Mouse (Mus musculus) neutrophil, adult 65 days (primary cell): ENCODE data around the gene Tubb4b. TPM values are rescaled to one million over a fixed set of nuclear protein-coding genes. Genes with fewer than 3 reads are reported as not detected.

Experiments
- total RNA-seq: library from RNA; stranded (reverse); gene quantifications from 2 replicates; pipeline ENCODE4 v1.2.4, GENCODE M21; 2023

Gene Tubb4b
- total RNA-seq, result 227 and 252 TPM in 2 replicates

DNA sequence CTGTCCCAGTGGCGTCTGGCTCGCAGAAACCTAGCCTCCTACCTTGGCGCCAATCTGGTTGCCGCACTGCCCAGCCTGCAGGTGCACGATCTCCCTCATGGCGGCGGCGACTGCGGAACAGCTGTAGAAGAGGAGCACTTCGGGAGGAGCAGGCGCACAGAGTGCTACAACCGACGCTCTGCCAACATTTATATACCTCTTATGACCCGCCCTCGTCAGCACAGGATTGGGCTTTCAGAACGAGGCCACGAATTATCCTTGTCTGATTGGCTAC is at the start of gene Tubb4b:
Gene Tubb4b, minus strand, starts transcription at position 211 of the 274 bp plus-strand sequence.

DNA sequence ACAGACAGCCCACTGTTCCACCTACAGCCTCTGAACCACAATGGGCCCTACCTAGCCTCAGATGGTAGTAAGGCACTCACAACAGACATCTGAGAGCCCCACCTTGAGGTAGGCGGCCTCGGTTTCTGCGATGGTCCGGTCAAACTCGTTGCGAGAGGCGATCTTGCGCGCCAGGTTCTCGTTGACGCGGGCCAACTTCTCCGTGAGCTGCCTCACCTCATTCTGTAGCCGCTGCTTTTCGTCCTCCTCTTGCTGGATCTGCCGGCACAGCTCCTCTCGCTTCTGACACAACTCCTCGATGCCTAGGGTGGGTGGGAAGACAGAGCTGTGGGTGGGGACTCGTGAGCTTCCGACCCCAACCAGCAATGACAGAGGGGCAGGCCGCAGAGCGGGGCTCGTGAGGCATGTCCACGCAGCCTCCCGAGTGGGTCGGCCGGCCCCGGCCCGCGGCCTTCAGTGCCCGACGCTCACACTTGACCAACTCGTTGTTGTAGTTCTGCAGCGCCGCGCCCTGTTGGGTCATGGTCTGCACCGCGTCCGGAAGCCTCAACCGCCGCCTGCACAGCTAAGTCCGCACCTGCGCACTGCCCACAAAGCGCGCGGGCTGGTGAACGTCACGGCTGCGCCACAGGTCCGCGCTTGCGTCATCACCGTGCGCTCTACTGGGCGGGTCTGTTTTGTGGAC is 47.5 kb upstream of the Tubb4b start, which contains the start of the genes Ssna1 and Anapc2:
Gene Ssna1, minus strand, starts transcription at position 612 of the 685 bp plus-strand sequence.
Gene Anapc2, plus strand, starts transcription at position 652 of the 685 bp plus-strand sequence.

DNA sequence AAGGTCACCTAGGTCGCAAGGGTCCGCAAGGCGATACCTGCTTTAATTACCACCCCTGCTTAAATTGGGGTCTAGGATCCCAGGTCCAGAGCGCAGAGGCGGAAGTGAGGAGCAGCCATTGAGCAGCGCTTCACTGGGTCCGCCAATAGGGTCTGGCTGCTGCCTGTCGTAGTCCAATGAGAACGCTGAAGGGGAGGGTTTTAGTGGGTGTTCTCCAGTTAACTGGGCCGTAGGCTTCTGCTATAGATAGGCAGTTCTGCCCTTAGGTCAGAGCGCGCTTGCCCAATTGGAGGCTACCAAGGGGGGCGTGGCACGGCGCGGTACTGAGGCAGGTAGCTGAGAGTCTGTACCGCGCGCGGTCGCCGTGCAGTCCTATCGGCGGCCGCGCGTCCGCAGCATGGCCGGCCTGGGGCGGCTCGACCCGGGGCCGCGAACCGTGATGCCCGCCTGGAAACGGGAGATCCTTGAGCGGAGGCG is 37.8 kb upstream of the Tubb4b start, which contains the start of gene Tprn:
Gene Tprn, plus strand, starts transcription at position 328 of the 477 bp plus-strand sequence.

GRCm38 (mm10) chr2:25255284-25255779 is 30.8 kb upstream of the Tubb4b start, which contains the start of gene Tmem203:
Gene Tmem203, plus strand, starts transcription at chr2:25255439.

DNA sequence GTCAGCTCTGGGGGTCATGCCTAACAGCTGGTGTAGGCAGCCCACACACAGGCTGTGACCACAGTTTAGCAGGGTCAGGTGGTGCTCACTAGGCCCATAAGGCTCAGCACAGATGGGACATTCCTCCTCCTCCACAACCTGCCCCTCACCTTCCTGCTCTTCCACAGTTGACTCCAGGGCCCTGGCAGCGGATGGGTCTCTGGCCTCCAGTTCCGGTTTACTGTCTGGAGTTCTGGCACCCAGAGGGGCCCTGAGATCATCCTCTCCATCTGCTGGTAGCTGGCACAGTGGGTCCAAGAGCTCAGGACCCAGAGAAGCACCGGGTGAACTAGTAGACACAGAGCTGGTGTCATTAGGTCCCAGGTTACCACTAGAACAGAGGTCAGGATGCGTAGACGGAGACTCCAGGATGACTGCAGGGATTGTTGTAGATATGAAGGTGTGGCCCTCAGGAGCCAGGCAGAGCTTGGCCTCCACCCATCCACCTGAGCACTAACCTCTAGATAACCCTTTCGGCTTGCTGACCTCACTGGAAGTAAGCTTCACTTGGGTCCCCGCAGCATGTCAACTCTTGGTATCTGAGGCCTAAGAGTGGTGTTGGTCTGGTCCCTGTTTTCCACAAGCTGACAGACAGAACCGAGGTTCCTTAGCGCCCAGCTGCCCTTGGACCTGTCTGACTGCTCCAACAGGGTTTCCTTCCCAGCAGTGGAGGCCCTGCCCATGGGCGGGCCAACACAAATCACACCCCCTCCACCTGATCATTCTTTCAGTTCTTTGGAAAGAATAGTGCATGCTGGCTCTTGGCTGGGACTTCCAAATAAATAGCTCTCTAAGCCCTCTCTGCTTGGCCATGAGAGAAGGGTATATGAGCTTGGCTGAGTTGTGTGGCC is 21.9 kb upstream of the Tubb4b start, which contains the start of gene AL732309.1:
Gene AL732309.1, minus strand, starts transcription at position 681 of the 890 bp plus-strand sequence.

DNA sequence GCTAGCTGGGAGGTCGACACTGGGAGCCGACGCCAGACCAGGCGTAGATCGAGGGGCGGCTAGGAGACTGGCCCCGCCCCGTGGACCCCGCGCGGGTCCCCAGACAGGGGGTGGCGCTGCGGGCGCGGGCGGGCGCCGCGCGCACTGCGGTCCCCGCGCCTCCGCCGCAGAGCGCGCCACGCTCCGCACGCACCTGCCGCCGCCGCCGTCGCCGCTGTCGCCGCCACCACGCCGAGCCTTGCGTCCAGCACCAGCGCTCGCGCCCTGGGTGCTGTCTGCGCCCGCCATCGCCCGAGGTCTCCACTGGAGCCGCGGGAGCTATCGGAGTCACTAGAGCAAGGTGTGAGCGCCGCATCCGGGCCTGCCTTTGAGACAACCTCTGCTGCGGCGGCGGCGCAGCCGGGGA is 17.6 kb upstream of the Tubb4b start, which contains the start of the genes Rnf208 and Cysrt1:
Gene Rnf208, plus strand, starts transcription at position 155 of the 406 bp plus-strand sequence.
Gene Cysrt1, minus strand, starts transcription at position 352 of the 406 bp plus-strand sequence.

GRCm38 (mm10) chr2:25236614-25237013 is 12.1 kb upstream of the Tubb4b start, which contains the start of gene Rnf224:
Gene Rnf224, minus strand, starts transcription at chr2:25236787.

GRCm38 (mm10) chr2:25234050-25234449 is 9.5 kb upstream of the Tubb4b start, which contains the start of gene Slc34a3:
Gene Slc34a3, minus strand, starts transcription at chr2:25234364.

GRCm38 (mm10) chr2:25218445-25218844 is 6.1 kb downstream of the Tubb4b start, which contains the start of gene Fam166a:
Gene Fam166a, plus strand, starts transcription at chr2:25218745.

DNA sequence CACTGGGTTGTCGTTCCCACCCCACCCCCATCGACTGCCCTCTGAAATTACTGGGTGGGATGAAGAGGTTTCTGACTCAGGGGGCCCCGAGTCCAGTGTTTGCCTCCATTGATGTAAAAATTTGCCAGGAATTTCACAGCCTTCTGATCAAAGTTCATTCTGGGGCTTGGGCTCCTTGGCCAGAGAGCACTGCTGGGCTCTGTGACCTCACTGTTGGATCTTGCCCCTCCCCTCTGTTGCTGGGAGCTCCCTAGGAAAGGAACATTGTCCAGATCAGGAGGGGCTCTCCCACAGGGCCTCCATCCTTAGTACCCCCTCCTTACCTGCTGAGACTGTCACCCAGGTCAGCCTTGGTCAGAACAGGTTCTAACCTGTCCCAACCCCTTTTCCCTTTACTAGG is 10.1 kb downstream of the Tubb4b start, which contains the start of gene Stpg3:
Gene Stpg3, minus strand, starts transcription at position 194 of the 400 bp plus-strand sequence.

GRCm38 (mm10) chr2:25211121-25211670 is 13.3 kb downstream of the Tubb4b start, which contains the start of gene Nelfb:
Gene Nelfb, minus strand, starts transcription at chr2:25211489.

DNA sequence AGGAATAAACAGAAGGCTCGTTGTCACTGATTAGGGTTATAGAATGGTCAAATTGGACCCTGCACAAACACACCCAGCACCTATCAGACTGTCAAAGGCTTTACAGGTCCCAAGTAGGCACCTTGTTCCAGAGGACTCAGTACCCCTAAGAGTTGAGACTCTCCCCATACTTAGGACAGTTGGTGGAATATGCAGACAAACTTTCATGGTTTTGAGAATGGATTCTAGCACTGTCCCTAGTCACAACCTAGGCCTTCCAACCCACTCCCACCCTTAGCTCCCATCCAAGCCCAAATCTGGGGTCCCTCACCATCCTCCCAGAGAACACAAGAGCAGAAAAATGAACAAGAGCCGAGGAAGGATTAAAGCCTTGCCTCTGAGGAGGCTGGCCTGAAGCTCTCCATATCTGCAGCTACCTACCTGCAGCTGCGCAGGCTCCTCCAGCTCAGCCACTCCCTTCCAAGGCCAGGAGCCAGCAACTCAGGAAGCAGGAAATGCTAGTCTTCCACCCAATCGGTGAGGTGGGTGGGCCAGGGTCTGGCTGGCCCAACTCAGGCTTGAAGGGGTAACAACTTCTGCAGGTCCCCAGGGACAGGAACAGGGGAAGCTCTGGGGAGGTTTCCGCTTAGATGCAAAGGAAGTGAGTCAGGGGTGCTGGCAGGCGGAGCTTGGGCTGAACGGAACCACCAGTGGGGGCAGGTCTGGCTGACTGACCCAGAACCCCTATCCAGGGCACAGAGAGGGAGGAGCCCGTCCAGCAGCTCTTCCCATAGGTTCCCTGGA is 28.1 kb downstream of the Tubb4b start, which contains the start of gene Tor4a:
Gene Tor4a, minus strand, starts transcription at position 715 of the 783 bp plus-strand sequence.

GRCm38 (mm10) chr2:25180478-25180903 is 44.0 kb downstream of the Tubb4b start, which contains the start of gene Nrarp:
Gene Nrarp, plus strand, starts transcription at chr2:25180758.

Other genes starting within 250 kb of the Tubb4b start
- gene Mrpl41, start 249.6 kb downstream of the Tubb4b start, total RNA-seq, result 22.6 and 25.4 TPM in 2 replicates
- gene Pnpla7, start 248.7 kb downstream of the Tubb4b start, total RNA-seq, result 177 and 296 TPM in 2 replicates
- gene Nsmf, start 170.3 kb downstream of the Tubb4b start, total RNA-seq, result 13.3 and 21.1 TPM in 2 replicates
- gene Entpd8, start 144.4 kb downstream of the Tubb4b start, total RNA-seq, result not detected in 2 replicates
- not detected in 2 replicates for gene Noxa1, start 129.6 kb downstream of the Tubb4b start, total RNA-seq
- gene Nrarp, start 43.9 kb downstream of the Tubb4b start, total RNA-seq, result 0.47 and 0.79 TPM in 2 replicates
- 33.2 and 33.9 TPM in 2 replicates for gene Tor4a, start 27.8 kb downstream of the Tubb4b start, total RNA-seq
- gene Nelfb, start 13.2 kb downstream of the Tubb4b start, total RNA-seq, result 40.8 and 59.3 TPM in 2 replicates
- gene Stpg3, start 10.1 kb downstream of the Tubb4b start, total RNA-seq, result not detected in 2 replicates
- not detected in 2 replicates for gene Fam166a, start 6.0 kb downstream of the Tubb4b start, total RNA-seq
- gene Slc34a3, start 9.7 kb upstream of the Tubb4b start, total RNA-seq, result not detected in 2 replicates
- not detected in 2 replicates for gene Rnf224, start 12.1 kb upstream of the Tubb4b start, total RNA-seq
- 0.57 TPM in 1 of 2 replicates, not detected in the other for gene Rnf208, start 17.6 kb upstream of the Tubb4b start, total RNA-seq
- not detected in 2 replicates for gene Cysrt1, start 17.8 kb upstream of the Tubb4b start, total RNA-seq
- gene AL732309.1, start 22.2 kb upstream of the Tubb4b start, total RNA-seq, result 3.1 and 5.6 TPM in 2 replicates
- 18.5 and 30.7 TPM in 2 replicates for gene Tmem203, start 30.7 kb upstream of the Tubb4b start, total RNA-seq
- gene Tprn, start 37.9 kb upstream of the Tubb4b start, total RNA-seq, result 7.5 and 9.1 TPM in 2 replicates
- gene Ssna1, start 47.7 kb upstream of the Tubb4b start, total RNA-seq, result 52.4 and 52.7 TPM in 2 replicates
- 71.6 and 79.3 TPM in 2 replicates for gene Anapc2, start 47.8 kb upstream of the Tubb4b start, total RNA-seq
- gene Tmem210, start 63.4 kb upstream of the Tubb4b start, total RNA-seq, result not detected in 2 replicates
- gene Lrrc26, start 65.2 kb upstream of the Tubb4b start, total RNA-seq, result not detected in 2 replicates
- not detected in 2 replicates for gene Grin1, start 94.5 kb upstream of the Tubb4b start, total RNA-seq
- gene Man1b1, start 107.6 kb upstream of the Tubb4b start, total RNA-seq, result 30.4 and 42.8 TPM in 2 replicates
- 13.5 and 19.6 TPM in 2 replicates for gene Dpp7, start 131.7 kb upstream of the Tubb4b start, total RNA-seq
- 24.2 and 29.5 TPM in 2 replicates for gene Uap1l1, start 141.0 kb upstream of the Tubb4b start, total RNA-seq
- 8.6 and 10.6 TPM in 2 replicates for gene Sapcd2, start 147.6 kb upstream of the Tubb4b start, total RNA-seq
- not detected in 2 replicates for gene Entpd2, start 171.2 kb upstream of the Tubb4b start, total RNA-seq
- gene Npdc1, start 174.6 kb upstream of the Tubb4b start, total RNA-seq, result not detected in 2 replicates
- gene Fut7, start 198.6 kb upstream of the Tubb4b start, total RNA-seq, result 10.7 and 13.7 TPM in 2 replicates
- 19.6 and 21.3 TPM in 2 replicates for gene Abca2, start 204.0 kb upstream of the Tubb4b start, total RNA-seq
- not detected in 2 replicates for gene Clic3, start 232.1 kb upstream of the Tubb4b start, total RNA-seq
- 43.8 and 56.9 TPM in 2 replicates for gene Paxx, start 236.4 kb upstream of the Tubb4b start, total RNA-seq
- gene Ptgds, start 245.3 kb upstream of the Tubb4b start, total RNA-seq, result not detected in 2 replicates